Mouse (Mus musculus) midbrain, embryonic 15.5 days (tissue): ENCODE data around the gene Amacr. TPM values are rescaled to one million over a fixed set of nuclear protein-coding genes. Genes with fewer than 3 reads are reported as not detected.

ENCODE experiments used
- ATAC-seq: fragments of 200-750 bp; cut with Nextera tagmentation; replicated peaks from 2 replicates; pipeline ENCODE4 v1.8.0; 2017; ENCODE audit warnings: moderate TSS enrichment
- H3K27ac ChIP-seq: fragments of 300-500 bp; sonication (generic); 2 replicates; pipeline ENCODE4 v1.5.1; 2015; ENCODE audit warnings: mild to moderate bottlenecking, inconsistent platforms
- H3K27me3 ChIP-seq: fragments of 300-500 bp; sonication (generic); replicated peaks from 2 replicates; pipeline ENCODE4 v1.6.1; 2015; ENCODE audit warnings: inconsistent platforms
- H3K36me3 ChIP-seq: fragments of 300-500 bp; sonication (generic); replicated peaks from 2 replicates; pipeline ENCODE4 v1.6.1; 2015; ENCODE audit warnings: inconsistent platforms
- H3K4me1 ChIP-seq: fragments of 300-500 bp; sonication (generic); 2 replicates; pipeline ENCODE4 v1.6.1; 2015; ENCODE audit warnings: inconsistent platforms
- H3K4me2 ChIP-seq: fragments of 300-500 bp; sonication (generic); 2 replicates; pipeline ENCODE4 v1.6.1; 2015; ENCODE audit warnings: inconsistent platforms, mild to moderate bottlenecking, moderate library complexity
- H3K4me3 ChIP-seq: fragments of 300-500 bp; sonication (generic); 2 replicates; pipeline ENCODE4 v1.5.1; 2015; ENCODE audit warnings: mild to moderate bottlenecking, inconsistent platforms
- H3K9ac ChIP-seq: fragments of 300-500 bp; sonication (generic); 2 replicates; pipeline ENCODE4 v1.6.1; 2015; ENCODE audit warnings: mild to moderate bottlenecking, inconsistent platforms
- H3K9me3 ChIP-seq: fragments of 300-500 bp; sonication (generic); 2 replicates; pipeline ENCODE4 v1.6.1; 2016; ENCODE audit warnings: inconsistent platforms
- WGBS: fragments of 180-500 bp; shearing (Covaris S2); methylation state at CpG from one replicate; pipeline ENCODE4 v1.1.7; 2015; ENCODE audit warnings: mixed read lengths; 5-methylcytosine and 5-hydroxymethylcytosine counted together
- polyA plus RNA-seq: library from polyadenylated mRNA; unstranded; fragments of >200 nt; fragmentation: Nextera tagmentation; extraction: Ambion mirVana; gene quantifications from 2 replicates; pipeline ENCODE4 v1.2.1, GENCODE M21; 2015

The Amacr gene
- 11.4 and 13.8 TPM in 2 replicates for polyA plus RNA-seq

GRCm38 (mm10) chr15:10981377-10982063, at the start of gene Amacr:
Gene Amacr, plus strand, starts transcription at chr15:10981756.
- H3K9me3 ChIP-seq, result no peaks in the 10 kb centered on the region
- no peaks in the 10 kb centered on the region for H3K36me3 ChIP-seq
- H3K4me3 ChIP-seq, result peak within 1 kb of the TSS; percentile 60
- peaks cover 11% of the 10 kb centered on the region for H3K4me1 ChIP-seq
- H3K4me2 ChIP-seq, result peak within 1 kb of the TSS; percentile 54
- ATAC-seq, result peak; percentile 100
- H3K27ac ChIP-seq, result peak within 1 kb of the TSS; percentile 91
- no peaks in the 10 kb centered on the region for H3K27me3 ChIP-seq
- H3K9ac ChIP-seq, result peak within 1 kb of the TSS; percentile 65
- WGBS, result under 1% methylated on average over 52 of the region's 52 CpGs

- no peak overlapping the region for H3K4me3 ChIP-seq
- H3K9me3 ChIP-seq, result no peaks in the 10 kb centered on the region
- no peaks in the 10 kb centered on the region for H3K4me1 ChIP-seq
- no peaks in the 10 kb centered on the region for H3K27me3 ChIP-seq
- H3K36me3 ChIP-seq, result no peaks in the 10 kb centered on the region
- no peak for ATAC-seq
- no peak overlapping the region for H3K4me2 ChIP-seq
- no peak overlapping the region for H3K9ac ChIP-seq
- H3K27ac ChIP-seq, result no peak overlapping the region
- 69% methylated on average over 1 of the region's 1 CpGs for WGBS
These were observed 47.6 kb upstream of the Amacr start for GRCm38 (mm10) chr15:10933930-10934329.

- ATAC-seq, result no peak
- no peaks in the 10 kb centered on the region for H3K36me3 ChIP-seq
- H3K27ac ChIP-seq, result no peak overlapping the region
- H3K4me3 ChIP-seq, result no peak overlapping the region
- no peaks in the 10 kb centered on the region for H3K27me3 ChIP-seq
- no peak overlapping the region for H3K4me2 ChIP-seq
- no peaks in the 10 kb centered on the region for H3K9me3 ChIP-seq
- no peak overlapping the region for H3K9ac ChIP-seq
- 81% methylated on average over 15 of the region's 15 CpGs for WGBS
- H3K4me1 ChIP-seq, result no peaks in the 10 kb centered on the region
These were observed 41.1 kb upstream of the Amacr start for GRCm38 (mm10) chr15:10940148-10941108.

DNA sequence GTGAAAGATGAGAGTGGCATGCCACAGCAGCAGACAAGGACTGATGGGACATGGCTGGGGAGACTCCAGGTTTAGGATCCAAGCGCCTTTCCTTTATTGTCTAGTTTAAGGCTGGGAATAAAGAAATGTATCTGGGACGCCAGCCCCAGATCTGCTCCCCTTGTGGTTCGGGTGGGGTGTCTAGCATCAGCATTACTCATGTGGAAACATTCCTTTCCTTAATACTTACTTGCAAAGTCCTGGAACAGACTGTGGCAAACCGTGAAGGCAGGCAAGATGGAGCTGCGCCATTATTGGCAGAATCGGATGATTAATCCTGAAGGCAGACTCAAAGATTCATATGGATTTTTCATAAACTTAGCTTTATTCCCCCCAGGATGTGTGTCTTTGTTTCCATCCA, 39.7 kb upstream of the Amacr start:
- no peaks in the 10 kb centered on the region for H3K36me3 ChIP-seq
- no peak overlapping the region for H3K27ac ChIP-seq
- no peak overlapping the region for H3K4me2 ChIP-seq
- no peaks in the 10 kb centered on the region for H3K27me3 ChIP-seq
- H3K4me1 ChIP-seq, result no peaks in the 10 kb centered on the region
- no peak overlapping the region for H3K4me3 ChIP-seq
- no peak overlapping the region for H3K9ac ChIP-seq
- no peak for ATAC-seq
- H3K9me3 ChIP-seq, result no peaks in the 10 kb centered on the region
- WGBS, result 72% methylated on average over 6 of the region's 6 CpGs

DNA sequence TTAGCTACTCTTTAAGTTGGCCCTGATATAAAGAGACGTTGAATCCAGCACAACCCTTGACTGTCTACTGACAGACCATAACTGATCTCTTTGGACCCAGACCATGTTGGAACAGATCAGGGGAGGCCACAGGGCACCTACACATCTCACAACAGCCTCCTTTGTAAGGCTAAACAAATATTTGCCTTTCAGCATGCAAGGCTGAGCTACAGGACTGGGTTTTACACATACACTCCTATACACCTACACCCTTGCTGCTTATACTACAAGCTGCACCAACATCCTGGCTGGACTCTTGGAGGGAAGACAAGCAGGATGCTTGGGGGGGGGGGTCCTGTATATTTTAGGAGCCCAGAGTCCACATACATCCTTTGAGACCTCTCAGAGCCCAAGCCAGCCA, 33.7 kb upstream of the Amacr start:
- no peaks in the 10 kb centered on the region for H3K9me3 ChIP-seq
- no peak for ATAC-seq
- no peak overlapping the region for H3K4me3 ChIP-seq
- no peak overlapping the region for H3K27ac ChIP-seq
- H3K36me3 ChIP-seq, result no peaks in the 10 kb centered on the region
- 82% methylated on average over 1 of the region's 1 CpGs for WGBS
- H3K4me1 ChIP-seq, result no peaks in the 10 kb centered on the region
- H3K9ac ChIP-seq, result no peak overlapping the region
- H3K4me2 ChIP-seq, result no peak overlapping the region
- H3K27me3 ChIP-seq, result no peaks in the 10 kb centered on the region

DNA sequence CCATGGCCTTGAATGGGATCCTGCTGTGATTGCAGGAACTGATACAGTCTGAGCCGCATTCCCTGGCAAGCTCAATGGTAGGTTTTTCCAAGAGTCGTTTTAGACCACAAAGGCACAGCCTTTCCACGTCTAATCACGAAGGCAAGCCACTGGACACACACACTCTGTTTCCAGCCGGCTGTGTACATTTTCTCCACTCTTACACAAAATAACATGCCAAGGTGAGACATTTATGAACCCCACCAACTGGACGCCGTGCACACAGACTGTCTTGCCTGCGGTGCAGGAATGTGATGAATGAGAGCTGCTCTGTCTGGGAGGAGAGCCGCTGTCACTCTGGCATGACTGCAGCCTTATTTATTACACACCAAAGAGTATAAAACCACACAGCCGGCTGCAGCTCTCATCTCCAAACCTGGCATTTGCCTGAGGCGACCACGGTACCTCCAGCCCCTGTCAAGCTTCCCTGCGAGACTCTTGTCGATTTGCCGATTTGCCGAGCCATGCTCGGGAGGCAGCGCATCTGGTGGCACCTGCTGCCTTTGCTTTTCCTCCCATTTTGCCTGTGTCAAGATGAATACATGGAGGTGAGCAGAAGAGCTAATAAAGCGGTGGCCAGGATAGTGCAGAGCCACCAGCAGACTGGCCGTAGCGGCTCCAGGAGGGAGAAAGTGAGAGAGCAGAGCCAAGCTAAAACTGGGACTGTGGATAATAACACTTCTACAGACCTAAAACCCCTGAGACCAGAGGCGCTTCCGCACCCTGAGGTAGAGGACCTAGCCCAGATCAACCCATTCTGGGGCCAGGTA, 29.4 kb upstream of the Amacr start, which contains the start of gene C1qtnf3:
Gene C1qtnf3 (plus strand): TSS at position 382 of the 809 bp plus-strand sequence.
- H3K9me3 ChIP-seq, result no peaks in the 10 kb centered on the region
- ATAC-seq, result peak; percentile 66; the same call in 1 of the 2 replicates
- H3K27ac ChIP-seq, result no peak within 1 kb of the TSS
- H3K9ac ChIP-seq, result no peak within 1 kb of the TSS
- no peaks in the 10 kb centered on the region for H3K36me3 ChIP-seq
- WGBS, result 73% methylated on average over 23 of the region's 23 CpGs
- no peaks in the 10 kb centered on the region for H3K4me1 ChIP-seq
- H3K4me3 ChIP-seq, result no peak within 1 kb of the TSS
- H3K4me2 ChIP-seq, result 0 out of 2 replicates have a peak within 1 kb of the TSS, but pooled peaks have one; percentile 3
- H3K27me3 ChIP-seq, result no peaks in the 10 kb centered on the region

DNA sequence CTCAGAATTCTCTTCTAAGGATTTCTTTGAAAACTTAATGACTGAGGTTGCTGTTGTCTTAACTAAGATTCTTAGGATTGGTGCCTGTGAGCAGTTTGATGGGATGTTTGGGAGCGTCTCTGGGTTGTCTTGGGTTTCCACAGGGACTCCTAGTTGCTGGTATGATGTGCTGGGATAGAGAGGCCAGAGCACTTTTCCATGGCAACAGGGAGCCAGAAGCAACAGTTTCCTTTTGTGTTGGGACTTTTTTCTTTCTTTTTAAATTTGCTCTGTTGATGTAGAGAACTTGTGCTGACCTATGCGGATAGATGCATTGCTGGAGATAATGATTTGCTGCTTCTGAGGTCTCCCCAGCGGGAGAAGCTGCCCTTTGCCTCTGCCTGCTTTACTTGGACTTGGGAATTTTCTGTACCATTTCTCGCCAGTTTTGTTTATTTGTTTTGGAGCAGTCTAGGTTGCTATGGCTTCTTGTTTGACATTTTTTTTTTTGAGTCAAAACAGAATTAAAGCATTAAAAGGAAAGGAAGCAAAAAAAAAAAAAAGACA, 28.7 kb upstream of the Amacr start:
- Histone ChIP-seq H3K36me3 (no peaks in the 10 kb centered on the region), H3K4me2 (no peak overlapping the region), H3K27me3 (no peaks in the 10 kb centered on the region), H3K27ac (no peak overlapping the region), H3K9ac (no peak overlapping the region), H3K9me3 (no peaks in the 10 kb centered on the region), H3K4me3 (no peak overlapping the region), H3K4me1 (no peaks in the 10 kb centered on the region)
- 0 out of 2 replicates have a peak, but pooled peaks have one; percentile 27 for ATAC-seq
- WGBS, result 47% methylated on average over 4 of the region's 4 CpGs

DNA sequence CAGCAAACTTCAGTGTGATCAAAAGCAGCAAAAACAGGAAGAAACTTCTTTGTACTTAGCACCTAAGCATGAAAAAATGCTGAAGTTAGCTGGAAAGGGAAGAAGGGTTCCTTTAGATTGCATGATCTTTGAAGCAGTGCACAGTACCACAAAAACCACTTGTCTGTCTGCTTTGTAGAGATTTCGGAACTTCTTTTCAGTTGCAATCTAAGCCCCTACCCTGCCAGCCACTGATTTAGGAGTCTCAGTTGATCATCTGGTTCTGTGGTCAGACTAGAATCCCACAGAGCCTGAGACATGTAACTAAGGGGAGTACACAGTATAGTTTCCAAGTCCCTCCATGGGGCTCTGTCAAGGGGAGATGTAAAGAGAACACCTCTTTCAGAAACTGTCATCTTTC, 28.1 kb upstream of the Amacr start:
- no peaks in the 10 kb centered on the region for H3K4me1 ChIP-seq
- no peak overlapping the region for H3K4me3 ChIP-seq
- no peak for ATAC-seq
- no peak overlapping the region for H3K27ac ChIP-seq
- H3K9me3 ChIP-seq, result no peaks in the 10 kb centered on the region
- no peaks in the 10 kb centered on the region for H3K27me3 ChIP-seq
- H3K36me3 ChIP-seq, result no peaks in the 10 kb centered on the region
- 70% methylated on average over 1 of the region's 1 CpGs for WGBS
- no peak overlapping the region for H3K9ac ChIP-seq
- H3K4me2 ChIP-seq, result no peak overlapping the region

GRCm38 (mm10) chr15:10954381-10955016, 27.1 kb upstream of the Amacr start:
- Histone ChIP-seq H3K4me2 (no peak overlapping the region), H3K36me3 (no peaks in the 10 kb centered on the region)

GRCm38 (mm10) chr15:10955156-10955555, 26.4 kb upstream of the Amacr start:
- Histone ChIP-seq H3K9me3 (no peaks in the 10 kb centered on the region), H3K27ac (no peak overlapping the region), H3K4me1 (no peaks in the 10 kb centered on the region), H3K4me2 (no peak overlapping the region), H3K36me3 (no peaks in the 10 kb centered on the region), H3K4me3 (no peak overlapping the region), H3K27me3 (no peaks in the 10 kb centered on the region), H3K9ac (no peak overlapping the region)
- WGBS, result 68% methylated on average over 5 of the region's 5 CpGs
- no peak for ATAC-seq

More at GRCm38 (mm10) chr15:10954381-10955016, 27.1 kb upstream of the Amacr start:
- H3K27ac ChIP-seq, result no peak overlapping the region
- H3K4me1 ChIP-seq, result no peaks in the 10 kb centered on the region
- no peaks in the 10 kb centered on the region for H3K27me3 ChIP-seq
- H3K9me3 ChIP-seq, result no peaks in the 10 kb centered on the region
- 93% methylated on average over 6 of the region's 6 CpGs for WGBS
- no peak overlapping the region for H3K4me3 ChIP-seq
- ATAC-seq, result no peak
- no peak overlapping the region for H3K9ac ChIP-seq

GRCm38 (mm10) chr15:10956706-10957105, 24.9 kb upstream of the Amacr start:
- Histone ChIP-seq H3K27me3 (no peaks in the 10 kb centered on the region), H3K27ac (no peak overlapping the region), H3K9me3 (no peaks in the 10 kb centered on the region), H3K9ac (no peak overlapping the region), H3K4me1 (no peaks in the 10 kb centered on the region), H3K4me3 (no peak overlapping the region), H3K4me2 (no peak overlapping the region), H3K36me3 (no peaks in the 10 kb centered on the region)
- 54% methylated on average over 3 of the region's 3 CpGs for WGBS
- ATAC-seq, result no peak
